Mouse (Mus musculus) granulocyte monocyte progenitor cell, adult 5-6 weeks (primary cell): ENCODE results near the gene Mtif3. TPM values are rescaled to one million over a fixed set of nuclear protein-coding genes. Genes with fewer than 3 reads are reported as not detected.
"Not testable (repeated sequence)": the region's sequence is repeated elsewhere in the genome, so short reads cannot be mapped to it uniquely, and the experiment has no call there.

ENCODE experiments used
- ATAC-seq: replicated peaks from 2 replicates; pipeline ENCODE4 v1.8.0; 2016; ENCODE audit warnings: mild to moderate bottlenecking, moderate TSS enrichment, inconsistent platforms; ENCODE audit not compliant: poor library complexity, severe bottlenecking
- total RNA-seq, 2 experiments: library from RNA; stranded (forward) in 1 of 2; stranded (reverse) in 1 of 2; fragments of 200-712, 200-1000 nt in 1 of 2; fragments of >200 nt in 1 of 2; fragmentation: Nextera tagmentation in 1 of 2; gene quantifications; 2 replicates each; pipeline ENCODE4 v1.2.3; 2014 to 2017

Gene Mtif3
- total RNA-seq, 2 experiments from 2014 or later, result 11.8 to 24.9 TPM

GRCm38 (mm10) chr5:146955651-146956050 is 7.9 kb downstream of the Mtif3 start:
- ATAC-seq, result no peak

DNA sequence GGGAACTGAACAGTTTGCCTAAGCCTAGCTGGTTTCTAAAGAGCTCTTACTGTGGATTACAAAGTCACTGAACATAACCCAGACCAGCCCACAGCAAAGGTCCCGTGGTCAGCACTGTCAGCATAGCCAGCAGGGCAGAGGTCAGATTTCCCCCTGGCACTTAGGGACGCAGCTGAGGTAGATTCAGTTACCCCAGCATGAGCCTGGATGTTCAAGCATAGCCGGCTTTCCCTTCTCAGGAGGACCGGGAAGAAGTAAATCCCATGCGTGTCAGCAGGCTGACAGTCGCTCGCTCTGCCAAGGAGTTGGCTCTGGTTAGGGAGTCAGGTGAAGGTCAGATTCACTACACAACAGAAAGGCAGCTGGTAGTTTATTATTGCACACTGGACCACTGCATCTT is 9.0 kb downstream of the Mtif3 start:
- ATAC-seq, result no peak

DNA sequence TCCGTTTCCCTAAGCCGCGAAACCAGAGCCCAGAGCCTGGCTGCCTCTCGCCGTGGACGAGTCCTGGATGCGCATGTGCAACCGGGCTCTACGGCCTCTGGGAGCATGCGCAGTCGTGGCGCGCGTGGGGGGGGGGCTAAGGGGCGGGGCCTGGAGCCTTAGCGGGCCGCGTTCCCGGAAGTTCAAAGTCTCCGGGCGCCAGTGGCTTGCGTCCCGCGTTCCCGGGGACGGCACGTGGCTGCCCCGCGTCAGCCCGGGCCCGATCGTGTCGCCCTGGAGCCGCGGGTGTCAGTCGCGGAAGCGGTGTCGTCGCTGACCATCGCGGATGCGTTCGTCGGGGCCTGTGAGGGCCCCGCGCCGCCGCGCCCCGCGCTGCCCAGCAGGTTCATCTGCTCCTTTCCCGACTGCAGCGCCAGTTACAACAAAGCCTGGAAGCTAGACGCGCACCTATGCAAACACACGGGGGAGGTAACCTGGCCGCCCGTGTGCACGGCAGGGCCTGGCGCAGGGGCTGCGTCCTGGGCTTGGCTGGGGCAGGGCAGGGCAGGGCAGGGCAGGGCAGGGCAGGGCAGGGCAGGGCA is 15.0 kb downstream of the Mtif3 start, which contains the start of gene Gtf3a:
Gtf3a (plus strand) TSS at position 150 of the 581 bp plus-strand sequence.
- peak; percentile 85 for ATAC-seq

DNA sequence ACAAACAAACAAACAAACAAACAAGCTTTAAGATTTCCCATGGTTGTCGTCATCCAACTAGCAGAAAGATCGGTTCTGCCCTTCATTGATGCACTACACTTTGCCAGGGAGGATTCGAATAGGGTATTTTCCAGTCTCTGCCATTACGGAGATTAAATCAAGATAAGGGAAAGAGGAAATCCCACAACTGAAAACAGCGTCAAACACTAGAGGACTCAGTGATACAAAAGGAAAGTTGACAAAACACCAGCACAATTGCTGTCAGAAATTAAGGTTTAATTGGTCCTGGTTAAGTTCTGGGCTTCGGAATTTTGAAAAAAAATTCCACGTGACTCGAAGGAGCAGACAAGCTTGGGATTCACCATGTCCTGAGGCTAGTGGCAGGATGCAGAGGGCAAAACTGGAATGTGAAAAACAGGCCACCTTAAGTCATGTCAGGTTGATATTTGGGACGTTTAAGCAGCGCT is 15.5 kb downstream of the Mtif3 start:
- no peak for ATAC-seq

GRCm38 (mm10) chr5:146947497-146947896 is 16.1 kb downstream of the Mtif3 start:
- ATAC-seq, result peak; percentile 64

GRCm38 (mm10) chr5:146946682-146947081 is 16.9 kb downstream of the Mtif3 start:
- no peak for ATAC-seq

GRCm38 (mm10) chr5:146944568-146944967 is 19.0 kb downstream of the Mtif3 start:
- ATAC-seq, result no peak

GRCm38 (mm10) chr5:146942965-146943364 is 20.6 kb downstream of the Mtif3 start:
- no peak for ATAC-seq

DNA sequence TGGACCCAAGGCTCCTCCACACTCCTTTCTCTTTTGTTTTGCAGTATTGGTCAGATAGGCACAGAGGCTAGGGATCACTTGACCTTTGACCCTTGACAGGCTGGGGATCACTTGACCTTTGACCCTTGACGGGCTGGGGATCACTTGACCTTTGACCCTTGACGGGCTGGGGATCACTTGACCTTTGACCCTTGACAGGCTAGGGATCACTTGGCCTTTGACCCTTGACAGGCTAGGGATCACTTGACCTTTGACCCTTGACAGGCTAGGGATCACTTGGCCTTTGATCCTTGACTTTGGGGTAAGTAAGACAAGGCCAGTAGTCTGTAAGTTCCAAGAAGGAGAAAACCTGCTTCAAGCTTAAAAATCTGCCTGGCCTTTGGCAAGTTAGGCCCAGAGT is 21.7 kb downstream of the Mtif3 start:
- ATAC-seq, result not testable (repeated sequence)

DNA sequence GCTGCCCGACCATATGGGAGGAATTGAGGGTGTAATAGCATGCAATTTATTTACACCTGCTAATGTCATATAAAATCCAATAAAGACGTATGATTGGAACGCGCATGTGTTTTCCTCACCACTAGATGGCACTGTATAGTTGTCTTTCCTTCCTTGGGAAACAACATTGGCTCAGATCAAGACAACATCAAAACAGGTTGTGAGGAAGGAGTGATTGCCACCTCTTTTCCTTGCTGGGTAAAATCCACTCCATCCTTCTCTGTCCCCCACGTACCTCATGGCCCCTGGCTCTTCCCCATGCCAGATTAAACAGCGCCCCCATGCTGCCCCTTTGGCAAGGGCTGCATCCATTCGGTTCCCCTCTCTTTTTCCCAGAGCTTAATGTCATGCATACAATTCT is 23.4 kb downstream of the Mtif3 start:
- ATAC-seq, result peak; percentile 74

GRCm38 (mm10) chr5:146939109-146939796 is 24.3 kb downstream of the Mtif3 start:
- peak; percentile 36; the same call in 1 of the 2 replicates for ATAC-seq

- ATAC-seq, result no peak
Measured at GRCm38 (mm10) chr5:146937541-146938503, 25.8 kb downstream of the Mtif3 start.

GRCm38 (mm10) chr5:146933466-146933865 is 30.1 kb downstream of the Mtif3 start:
- ATAC-seq, result no peak

GRCm38 (mm10) chr5:146931904-146932553 is 31.6 kb downstream of the Mtif3 start:
- no peak for ATAC-seq

- ATAC-seq, result no peak
Measured at GRCm38 (mm10) chr5:146931422-146931821, 32.2 kb downstream of the Mtif3 start.

DNA sequence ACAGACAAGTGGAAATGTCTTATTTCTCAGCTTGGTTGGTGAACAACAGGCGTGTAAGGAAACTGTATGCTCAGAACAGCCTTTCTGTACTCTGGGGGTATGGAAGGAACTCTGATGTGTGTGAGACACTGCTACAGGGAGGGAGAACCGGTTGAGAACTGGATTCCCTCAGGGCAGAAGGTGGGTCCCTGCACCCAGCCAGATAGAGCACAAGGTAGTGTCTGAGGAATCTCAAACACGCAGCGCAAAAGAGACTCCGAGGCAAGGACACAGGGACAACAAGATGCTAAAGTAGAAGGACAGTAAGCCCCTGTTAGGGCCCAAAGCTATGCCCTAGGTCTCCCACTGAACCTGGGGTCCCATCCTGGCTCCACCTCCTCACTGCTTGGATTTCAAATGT is 36.9 kb downstream of the Mtif3 start:
- ATAC-seq, result no peak

- no peak for ATAC-seq
Measured at GRCm38 (mm10) chr5:146923547-146923946, 40.1 kb downstream of the Mtif3 start.

- ATAC-seq, result peak; percentile 69
Measured at GRCm38 (mm10) chr5:146921224-146921623, 42.4 kb downstream of the Mtif3 start.

DNA sequence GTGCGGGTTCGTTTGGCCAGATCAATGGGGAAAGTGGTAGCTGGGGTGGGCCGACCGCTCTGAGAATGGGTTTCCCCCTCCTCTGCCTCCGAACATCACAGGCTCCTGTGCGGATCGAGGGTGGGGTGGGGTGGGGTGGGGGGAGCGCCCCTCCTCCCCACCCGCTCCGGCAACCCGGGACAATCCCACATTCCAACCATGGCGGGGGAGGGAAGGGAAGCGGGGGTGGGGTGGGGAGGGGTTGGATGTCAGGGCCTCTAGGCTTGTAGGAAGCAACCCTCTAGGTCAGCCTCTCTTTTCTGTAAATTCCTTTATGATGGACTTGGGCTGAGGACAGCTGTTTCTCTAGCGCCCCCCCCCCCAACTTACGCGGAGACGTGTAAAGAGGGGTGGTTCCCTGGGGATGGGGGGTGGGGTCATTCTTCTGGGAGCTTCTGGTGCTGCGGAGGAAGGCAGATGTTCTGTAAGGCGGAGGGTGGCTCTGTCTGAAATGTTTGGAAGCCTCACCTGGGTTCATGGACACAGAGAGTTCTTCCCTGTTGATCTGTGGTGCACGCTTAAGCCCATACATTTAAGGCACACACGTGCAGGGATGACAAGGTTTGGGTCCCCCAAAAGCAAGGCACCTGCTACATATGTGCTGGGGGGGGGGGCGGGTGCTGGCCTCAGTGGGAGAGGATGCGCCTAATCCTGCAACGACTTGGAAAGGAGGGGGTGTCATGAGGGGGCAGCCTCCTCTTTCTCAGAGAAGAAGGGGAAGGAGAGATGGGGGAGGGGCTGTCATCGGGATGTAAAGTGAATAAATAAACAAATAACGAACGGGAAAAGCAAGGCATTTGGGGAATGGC is 43.1 kb downstream of the Mtif3 start:
- no peak for ATAC-seq
